Mouse (Mus musculus): ENCODE data around the gene Med27. TPM values are rescaled to one million over a fixed set of nuclear protein-coding genes. Genes with fewer than 3 reads are reported as not detected.
"Not testable (repeated sequence)": the region's sequence is repeated elsewhere in the genome, so short reads cannot be mapped to it uniquely, and the experiment has no call there.

The Med27 gene
- polyA plus RNA-seq, 1 experiment from 2014 or later, result 40.6 TPM

DNA sequence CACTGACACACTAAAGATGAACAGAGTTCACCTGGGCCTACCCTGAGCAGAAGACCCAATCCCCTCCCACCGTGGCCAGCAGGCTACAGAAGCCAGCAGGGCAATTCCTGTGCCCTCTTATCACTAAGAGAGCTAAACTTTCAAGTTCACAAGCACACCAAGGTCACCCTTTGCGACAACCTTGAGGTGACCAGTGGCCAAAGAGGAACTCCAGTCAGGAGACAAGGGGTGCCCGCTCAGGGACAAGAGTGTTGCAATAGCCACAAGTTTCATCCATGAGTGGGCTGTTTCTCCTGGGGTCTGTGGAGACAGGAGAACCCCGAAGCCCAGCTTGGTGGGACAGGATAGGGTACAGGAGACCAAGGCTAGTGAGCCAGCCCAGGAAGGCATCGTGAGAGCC lies 182.2 kb downstream of the Med27 start:
- H3K36me3 ChIP-seq (ENCODE audit: control insufficient read depth, insufficient read depth, low read length), result no peaks in the 10 kb centered on the region
- H3K9me3 ChIP-seq (replicated peaks; ENCODE audit: control insufficient read depth, low read length), result no peaks in the 10 kb centered on the region
- H3K9ac ChIP-seq (ENCODE audit: low read depth, low read length), result no peak overlapping the region
- WGBS (ENCODE audit: insufficient replicate concordance), result 72% methylated on average over 5 of the region's 5 CpGs
- no peak for ATAC-seq (replicated peaks; ENCODE audit: insufficient number of reproducible peaks, low FRiP score, low TSS enrichment)
- peaks cover 31% of the 10 kb centered on the region for H3K4me1 ChIP-seq (ENCODE audit: control insufficient read depth, insufficient read depth, low read length)
- H3K4me2 ChIP-seq, result no peak overlapping the region
- H3K4me3 ChIP-seq (ENCODE audit: low read depth, low read length), result no peak overlapping the region
- no peak overlapping the region for H3K27ac ChIP-seq (ENCODE audit: low read depth, low read length)
- H3K27me3 ChIP-seq (ENCODE audit: control insufficient read depth, insufficient read depth, low read length), result no peaks in the 10 kb centered on the region

DNA sequence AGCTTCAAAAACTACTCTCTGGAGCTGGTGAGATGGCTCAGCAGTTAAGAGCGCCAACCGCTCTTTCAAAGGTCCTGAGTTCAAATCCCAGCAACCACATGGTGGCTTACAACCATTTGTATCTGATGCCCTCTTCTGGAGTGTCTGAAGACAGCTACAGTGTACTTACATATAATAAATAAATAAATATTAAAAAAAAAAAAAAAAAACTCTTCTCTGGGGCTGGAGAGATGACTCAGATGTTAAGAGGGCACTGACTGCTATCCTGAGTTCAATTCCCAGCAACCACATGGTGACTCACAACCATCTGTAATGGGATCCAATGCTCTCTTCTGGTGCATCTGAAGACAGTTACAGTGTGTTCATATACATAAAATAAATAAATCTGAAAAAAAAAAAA lies 183.2 kb downstream of the Med27 start:
- H3K9ac ChIP-seq (ENCODE audit: low read depth, low read length); H3K36me3 ChIP-seq (ENCODE audit: control insufficient read depth, insufficient read depth, low read length); H3K27ac ChIP-seq (ENCODE audit: low read depth, low read length); H3K27me3 ChIP-seq (ENCODE audit: control insufficient read depth, insufficient read depth, low read length); H3K4me2 ChIP-seq; ATAC-seq (replicated peaks; ENCODE audit: insufficient number of reproducible peaks, low FRiP score, low TSS enrichment); H3K4me3 ChIP-seq (ENCODE audit: low read depth, low read length); H3K9me3 ChIP-seq (replicated peaks; ENCODE audit: control insufficient read depth, low read length): not testable (repeated sequence)
- 87% methylated on average over 2 of the region's 2 CpGs for whole genome bisulfite sequencing (ENCODE audit: insufficient replicate concordance)
- peaks cover 24% of the 10 kb centered on the region for H3K4me1 ChIP-seq (ENCODE audit: control insufficient read depth, insufficient read depth, low read length)

GRCm38 (mm10) chr2:29532173-29532572 lies 185.6 kb downstream of the Med27 start:
- Histone ChIP-seq H3K4me1 (ENCODE audit: control insufficient read depth, insufficient read depth, low read length) (peaks cover 22% of the 10 kb centered on the region), H3K36me3 (ENCODE audit: control insufficient read depth, insufficient read depth, low read length) (no peaks in the 10 kb centered on the region), H3K27ac (ENCODE audit: low read depth, low read length) (no peak overlapping the region), H3K4me3 (ENCODE audit: low read depth, low read length) (no peak overlapping the region), H3K27me3 (ENCODE audit: control insufficient read depth, insufficient read depth, low read length) (no peaks in the 10 kb centered on the region), H3K9ac (ENCODE audit: low read depth, low read length) (no peak overlapping the region), H3K9me3 (replicated peaks; ENCODE audit: control insufficient read depth, low read length) (no peaks in the 10 kb centered on the region), H3K4me2 (no peak overlapping the region)
- ATAC-seq (replicated peaks; ENCODE audit: insufficient number of reproducible peaks, low FRiP score, low TSS enrichment), result no peak
- WGBS (ENCODE audit: insufficient replicate concordance), result 87% methylated on average over 3 of the region's 3 CpGs

DNA sequence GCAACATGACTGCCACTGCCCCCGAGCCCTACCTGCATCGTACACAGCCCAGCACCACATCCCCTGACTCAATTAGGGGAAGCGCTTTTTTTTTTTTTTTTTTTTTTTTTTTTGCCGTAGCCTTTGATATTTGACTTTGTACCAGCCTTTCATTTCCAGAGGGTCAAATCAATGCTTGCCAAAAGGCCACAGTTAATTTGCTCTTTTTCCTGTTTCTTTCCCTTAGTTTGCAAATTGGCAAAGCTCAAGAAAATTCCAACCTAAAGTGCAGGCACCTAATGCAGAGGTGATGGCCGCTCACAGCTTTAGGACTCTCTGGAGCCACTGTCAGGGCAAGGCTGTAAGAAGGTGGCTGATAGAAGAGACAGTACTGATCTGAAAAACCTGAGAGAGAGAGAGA lies 186.3 kb downstream of the Med27 start:
- no peaks in the 10 kb centered on the region for H3K9me3 ChIP-seq (replicated peaks; ENCODE audit: control insufficient read depth, low read length)
- no peaks in the 10 kb centered on the region for H3K27me3 ChIP-seq (ENCODE audit: control insufficient read depth, insufficient read depth, low read length)
- ATAC-seq (replicated peaks; ENCODE audit: insufficient number of reproducible peaks, low FRiP score, low TSS enrichment), result no peak
- no peak overlapping the region for H3K4me3 ChIP-seq (ENCODE audit: low read depth, low read length)
- H3K4me1 ChIP-seq (ENCODE audit: control insufficient read depth, insufficient read depth, low read length), result peaks cover 22% of the 10 kb centered on the region
- H3K36me3 ChIP-seq (ENCODE audit: control insufficient read depth, insufficient read depth, low read length), result no peaks in the 10 kb centered on the region
- no peak overlapping the region for H3K4me2 ChIP-seq
- no peak overlapping the region for H3K27ac ChIP-seq (ENCODE audit: low read depth, low read length)
- 85% methylated on average over 5 of the region's 5 CpGs for WGBS (ENCODE audit: insufficient replicate concordance)
- no peak overlapping the region for H3K9ac ChIP-seq (ENCODE audit: low read depth, low read length)

DNA sequence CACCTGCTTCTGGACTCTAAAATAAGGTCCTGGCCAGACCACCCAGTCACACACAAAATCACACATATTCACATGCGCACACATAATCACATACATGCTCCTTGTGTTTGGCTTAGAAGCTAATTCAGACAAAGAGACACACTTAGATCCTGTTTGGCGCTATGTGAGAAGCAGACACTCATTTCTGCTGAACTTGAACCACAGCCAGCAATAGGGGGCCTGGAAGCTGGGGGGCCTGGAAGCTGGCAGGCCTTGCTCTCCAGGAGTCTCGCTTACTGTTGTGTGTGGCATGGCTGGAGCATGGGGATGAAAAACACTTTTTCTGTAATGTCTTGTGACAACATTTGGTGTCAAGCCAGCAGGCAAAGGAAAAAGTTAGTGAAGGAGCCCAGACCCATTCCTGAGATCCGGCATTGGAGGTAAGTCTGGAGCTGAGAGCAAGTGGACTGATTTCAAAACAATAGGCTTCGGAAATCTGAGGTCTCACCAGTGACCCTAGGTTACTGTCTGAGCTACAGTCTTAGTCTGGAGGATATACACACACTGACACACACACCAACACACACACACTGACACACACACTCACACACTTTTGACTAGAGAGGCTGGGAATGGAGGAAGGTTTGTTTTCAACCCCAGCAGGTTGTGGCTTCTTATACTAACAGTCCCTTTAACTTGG lies 189.1 kb downstream of the Med27 start:
- Histone ChIP-seq H3K9ac (ENCODE audit: low read depth, low read length) (no peak overlapping the region), H3K36me3 (ENCODE audit: control insufficient read depth, insufficient read depth, low read length) (no peaks in the 10 kb centered on the region), H3K27ac (ENCODE audit: low read depth, low read length) (no peak overlapping the region), H3K27me3 (ENCODE audit: control insufficient read depth, insufficient read depth, low read length) (no peaks in the 10 kb centered on the region), H3K9me3 (replicated peaks; ENCODE audit: control insufficient read depth, low read length) (no peaks in the 10 kb centered on the region), H3K4me1 (ENCODE audit: control insufficient read depth, insufficient read depth, low read length) (peaks cover 20% of the 10 kb centered on the region), H3K4me3 (ENCODE audit: low read depth, low read length) (no peak overlapping the region), H3K4me2 (no peak overlapping the region)
- 63% methylated on average over 5 of the region's 5 CpGs for WGBS (ENCODE audit: insufficient replicate concordance)
- ATAC-seq (replicated peaks; ENCODE audit: insufficient number of reproducible peaks, low FRiP score, low TSS enrichment), result no peak

GRCm38 (mm10) chr2:29536481-29536880 lies 189.9 kb downstream of the Med27 start:
- WGBS (ENCODE audit: insufficient replicate concordance), result 88% methylated on average over 9 of the region's 9 CpGs
- Histone ChIP-seq H3K4me1 (ENCODE audit: control insufficient read depth, insufficient read depth, low read length) (peaks cover 20% of the 10 kb centered on the region), H3K36me3 (ENCODE audit: control insufficient read depth, insufficient read depth, low read length) (no peaks in the 10 kb centered on the region), H3K9ac (ENCODE audit: low read depth, low read length) (no peak overlapping the region), H3K4me2 (no peak overlapping the region), H3K9me3 (replicated peaks; ENCODE audit: control insufficient read depth, low read length) (no peaks in the 10 kb centered on the region), H3K27me3 (ENCODE audit: control insufficient read depth, insufficient read depth, low read length) (no peaks in the 10 kb centered on the region), H3K27ac (ENCODE audit: low read depth, low read length) (no peak overlapping the region), H3K4me3 (ENCODE audit: low read depth, low read length) (no peak overlapping the region)
- 0 out of 2 replicates have a peak, but pooled peaks have one; percentile 44 for ATAC-seq (replicated peaks; ENCODE audit: insufficient number of reproducible peaks, low FRiP score, low TSS enrichment)

DNA sequence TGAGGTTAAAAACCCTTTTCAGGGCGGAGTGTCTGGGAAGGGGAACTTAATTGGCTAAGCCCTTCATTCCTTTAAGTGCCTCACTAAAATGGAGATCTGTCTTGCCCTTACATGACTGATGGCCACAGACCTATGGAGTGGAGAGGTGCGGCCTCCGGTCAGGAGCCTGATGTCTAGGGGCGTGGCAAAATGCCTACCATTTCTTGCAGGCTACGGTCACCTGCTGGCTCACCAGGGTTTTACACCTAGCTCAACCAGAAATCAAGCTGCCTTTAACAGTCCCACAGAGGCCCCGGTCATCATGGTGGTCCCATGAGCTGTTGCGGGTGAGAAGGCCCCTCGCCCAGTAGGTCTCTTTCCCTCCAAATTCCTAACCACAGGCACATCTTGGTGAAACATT lies 190.7 kb downstream of the Med27 start:
- Histone ChIP-seq H3K9me3 (replicated peaks; ENCODE audit: control insufficient read depth, low read length) (no peaks in the 10 kb centered on the region), H3K4me2 (no peak overlapping the region), H3K9ac (ENCODE audit: low read depth, low read length) (no peak overlapping the region), H3K27ac (ENCODE audit: low read depth, low read length) (no peak overlapping the region), H3K4me1 (ENCODE audit: control insufficient read depth, insufficient read depth, low read length) (peaks cover 20% of the 10 kb centered on the region), H3K4me3 (ENCODE audit: low read depth, low read length) (no peak overlapping the region), H3K36me3 (ENCODE audit: control insufficient read depth, insufficient read depth, low read length) (no peaks in the 10 kb centered on the region), H3K27me3 (ENCODE audit: control insufficient read depth, insufficient read depth, low read length) (no peaks in the 10 kb centered on the region)
- no peak for ATAC-seq (replicated peaks; ENCODE audit: insufficient number of reproducible peaks, low FRiP score, low TSS enrichment)
- 81% methylated on average over 8 of the region's 8 CpGs for WGBS (ENCODE audit: insufficient replicate concordance)

GRCm38 (mm10) chr2:29542039-29542438 lies 195.4 kb downstream of the Med27 start:
- ATAC-seq (replicated peaks; ENCODE audit: insufficient number of reproducible peaks, low FRiP score, low TSS enrichment), result no peak
- Histone ChIP-seq H3K9me3 (replicated peaks; ENCODE audit: control insufficient read depth, low read length) (no peaks in the 10 kb centered on the region), H3K4me1 (ENCODE audit: control insufficient read depth, insufficient read depth, low read length) (peaks cover 11% of the 10 kb centered on the region; the same call in 1 of the 2 replicates), H3K36me3 (ENCODE audit: control insufficient read depth, insufficient read depth, low read length) (no peaks in the 10 kb centered on the region), H3K4me2 (no peak overlapping the region), H3K4me3 (ENCODE audit: low read depth, low read length) (no peak overlapping the region), H3K27me3 (ENCODE audit: control insufficient read depth, insufficient read depth, low read length) (no peaks in the 10 kb centered on the region), H3K27ac (ENCODE audit: low read depth, low read length) (no peak overlapping the region), H3K9ac (ENCODE audit: low read depth, low read length) (no peak overlapping the region)
- 61% methylated on average over 13 of the region's 13 CpGs for WGBS (ENCODE audit: insufficient replicate concordance)

DNA sequence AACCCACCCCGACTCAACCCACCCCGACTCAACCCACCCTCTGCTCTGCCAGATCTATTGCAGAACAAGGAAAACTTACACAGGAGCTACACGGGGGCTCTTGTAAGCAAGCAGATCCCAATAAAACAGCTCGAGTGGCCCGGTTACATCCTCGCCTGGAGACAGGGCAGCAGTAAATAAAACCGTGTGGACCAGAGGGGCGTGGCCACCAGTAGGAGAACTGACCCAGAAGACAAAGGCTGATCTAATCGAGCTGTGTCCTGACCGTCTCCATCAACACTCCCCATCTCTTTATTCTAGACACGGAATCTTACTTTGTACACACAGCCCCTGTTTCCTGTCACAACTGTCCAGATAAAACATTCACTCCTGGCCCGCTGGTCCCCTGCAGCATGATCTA lies 200.0 kb downstream of the Med27 start:
- Histone ChIP-seq H3K9me3 (replicated peaks; ENCODE audit: control insufficient read depth, low read length) (no peaks in the 10 kb centered on the region), H3K4me1 (ENCODE audit: control insufficient read depth, insufficient read depth, low read length) (peaks cover 11% of the 10 kb centered on the region; the same call in 1 of the 2 replicates), H3K4me2 (peak overlapping the region; percentile 31), H3K36me3 (ENCODE audit: control insufficient read depth, insufficient read depth, low read length) (no peaks in the 10 kb centered on the region), H3K4me3 (ENCODE audit: low read depth, low read length) (no peak overlapping the region), H3K27ac (ENCODE audit: low read depth, low read length) (no peak overlapping the region), H3K27me3 (ENCODE audit: control insufficient read depth, insufficient read depth, low read length) (no peaks in the 10 kb centered on the region), H3K9ac (ENCODE audit: low read depth, low read length) (no peak overlapping the region)
- ATAC-seq (replicated peaks; ENCODE audit: insufficient number of reproducible peaks, low FRiP score, low TSS enrichment), result no peak
- WGBS (ENCODE audit: insufficient replicate concordance), result 22% methylated on average over 12 of the region's 12 CpGs

Measured in heart, embryonic 11.5 days (tissue).